Mouse (Mus musculus): Measurements from ENCODE around the gene Ywhah. TPM values are rescaled to one million over a fixed set of nuclear protein-coding genes. Genes with fewer than 3 reads are reported as not detected.
A peak's percentile ranks its signal among the peaks of the same experiment; 100 is the strongest.

Gene Ywhah
- polyA plus RNA-seq, 1 experiment, result 106 TPM

- H3K27me3 ChIP-seq (ENCODE audit: control insufficient read depth, insufficient read depth, insufficient read length), result peaks cover 10% of the 10 kb centered on the region
- peak; percentile 8 for TF ChIP-seq REST (IDR thresholded peaks at IDR 0.05; ENCODE audit: insufficient read depth, insufficient read length)
- TF ChIP-seq POLR2A (IDR thresholded peaks at IDR 0.05; ENCODE audit: insufficient read length, low read depth), result no peak
- TF ChIP-seq TCF12 (IDR thresholded peaks at IDR 0.05; ENCODE audit: insufficient read depth, poor library complexity, severe bottlenecking), result no peak
- no peak for TF ChIP-seq E2F4 (IDR thresholded peaks at IDR 0.05; ENCODE audit: insufficient read depth)
- TF ChIP-seq TCF3 (IDR thresholded peaks at IDR 0.05; ENCODE audit: insufficient read length, low read depth), result no peak
- TF ChIP-seq MAX (IDR thresholded peaks at IDR 0.05; ENCODE audit: low read depth), result no peak
- no peak for TF ChIP-seq USF1 (IDR thresholded peaks at IDR 0.05; ENCODE audit: low read depth)
- H3K36me3 ChIP-seq (ENCODE audit: control insufficient read depth, insufficient read depth), result no peaks in the 10 kb centered on the region
- no peak overlapping the region for H3ac ChIP-seq (ENCODE audit: control insufficient read depth, insufficient read length)
- no peak overlapping the region for H3K4me2 ChIP-seq (ENCODE audit: low read depth)
- H3K79me2 ChIP-seq (ENCODE audit: control insufficient read depth, insufficient read depth), result no peaks in the 10 kb centered on the region
- H3K4me3 ChIP-seq, result no peak overlapping the region
These were observed 20.9 kb upstream of the Ywhah start for GRCm38 (mm10) chr5:32997686-32998085.

- peaks cover 10% of the 10 kb centered on the region for H3K27me3 ChIP-seq (ENCODE audit: control insufficient read depth, insufficient read depth, insufficient read length)
- no peak for TF ChIP-seq MYOG (IDR thresholded peaks at IDR 0.05; ENCODE audit: control insufficient read depth in 1 of 3, insufficient read depth in 1 of 3, insufficient read length in 2 of 3, low read depth in 2 of 3)
- TF ChIP-seq CEBPB (IDR thresholded peaks at IDR 0.05; ENCODE audit: insufficient read depth, poor library complexity, severe bottlenecking), result no peak
- no peak for TF ChIP-seq TCF12 (IDR thresholded peaks at IDR 0.05; ENCODE audit: insufficient read depth, poor library complexity, severe bottlenecking)
- no peak for TF ChIP-seq MYOD1 (IDR thresholded peaks at IDR 0.05; ENCODE audit: control insufficient read depth in 1 of 3, insufficient read length in 2 of 3, low read depth in 2 of 3)
- no peak for TF ChIP-seq POLR2AphosphoS2 (IDR thresholded peaks at IDR 0.05; ENCODE audit: insufficient read length, low read depth)
- no peak for TF ChIP-seq E2F4 (IDR thresholded peaks at IDR 0.05; ENCODE audit: insufficient read depth)
- no peak for TF ChIP-seq SRF (IDR thresholded peaks at IDR 0.05; ENCODE audit: control insufficient read depth, insufficient read length, low read depth)
- no peak for TF ChIP-seq TCF3 (IDR thresholded peaks at IDR 0.05; ENCODE audit: insufficient read length, low read depth)
- no peak for TF ChIP-seq MAX (IDR thresholded peaks at IDR 0.05; ENCODE audit: low read depth)
- TF ChIP-seq REST (IDR thresholded peaks at IDR 0.05; ENCODE audit: insufficient read depth, insufficient read length), result no peak
- TF ChIP-seq USF1 (IDR thresholded peaks at IDR 0.05; ENCODE audit: low read depth), result no peak
- TF ChIP-seq POLR2A (IDR thresholded peaks at IDR 0.05; ENCODE audit: insufficient read length, low read depth), result no peak
- no peaks in the 10 kb centered on the region for H3K79me2 ChIP-seq (ENCODE audit: control insufficient read depth, insufficient read depth)
- H3K36me3 ChIP-seq (ENCODE audit: control insufficient read depth, insufficient read depth), result no peaks in the 10 kb centered on the region
- no peak overlapping the region for H3ac ChIP-seq (ENCODE audit: control insufficient read depth, insufficient read length)
- H3K4me3 ChIP-seq, result no peak overlapping the region
- no peak overlapping the region for H3K4me2 ChIP-seq (ENCODE audit: low read depth)
These were observed 19.8 kb upstream of the Ywhah start for GRCm38 (mm10) chr5:32998783-32999182.

GRCm38 (mm10) chr5:33001111-33001510 lies 17.5 kb upstream of the Ywhah start:
- no peaks in the 10 kb centered on the region for H3K36me3 ChIP-seq (ENCODE audit: control insufficient read depth, insufficient read depth)
- H3ac ChIP-seq (ENCODE audit: control insufficient read depth, insufficient read length), result no peak overlapping the region
- H3K4me3 ChIP-seq, result no peak overlapping the region
- H3K27me3 ChIP-seq (ENCODE audit: control insufficient read depth, insufficient read depth, insufficient read length), result peaks cover 3% of the 10 kb centered on the region
- H3K79me2 ChIP-seq (ENCODE audit: control insufficient read depth, insufficient read depth), result no peaks in the 10 kb centered on the region
- TF ChIP-seq E2F4 (IDR thresholded peaks at IDR 0.05; ENCODE audit: insufficient read depth) (no peak), POLR2AphosphoS2 (IDR thresholded peaks at IDR 0.05; ENCODE audit: insufficient read length, low read depth) (no peak), TCF3 (IDR thresholded peaks at IDR 0.05; ENCODE audit: insufficient read length, low read depth) (no peak), MYOG (IDR thresholded peaks at IDR 0.05; ENCODE audit: control insufficient read depth in 1 of 3, insufficient read depth in 1 of 3, insufficient read length in 2 of 3, low read depth in 2 of 3) (no peak), USF1 (IDR thresholded peaks at IDR 0.05; ENCODE audit: low read depth) (no peak), POLR2A (IDR thresholded peaks at IDR 0.05; ENCODE audit: insufficient read length, low read depth) (no peak), REST (IDR thresholded peaks at IDR 0.05; ENCODE audit: insufficient read depth, insufficient read length) (no peak), MAX (IDR thresholded peaks at IDR 0.05; ENCODE audit: low read depth) (no peak), TCF12 (IDR thresholded peaks at IDR 0.05; ENCODE audit: insufficient read depth, poor library complexity, severe bottlenecking) (no peak)
- H3K4me2 ChIP-seq (ENCODE audit: low read depth), result no peak overlapping the region

GRCm38 (mm10) chr5:33002781-33003180 lies 15.8 kb upstream of the Ywhah start:
- H3K4me3 ChIP-seq, result no peak overlapping the region
- TF ChIP-seq SRF (IDR thresholded peaks at IDR 0.05; ENCODE audit: control insufficient read depth, insufficient read length, low read depth) (no peak), TCF3 (IDR thresholded peaks at IDR 0.05; ENCODE audit: insufficient read length, low read depth) (no peak), CEBPB (IDR thresholded peaks at IDR 0.05; ENCODE audit: insufficient read depth, poor library complexity, severe bottlenecking) (no peak), POLR2A (IDR thresholded peaks at IDR 0.05; ENCODE audit: insufficient read length, low read depth) (no peak), E2F4 (IDR thresholded peaks at IDR 0.05; ENCODE audit: insufficient read depth) (no peak)

GRCm38 (mm10) chr5:33003500-33003899 lies 15.1 kb upstream of the Ywhah start:
- H3K79me2 ChIP-seq (ENCODE audit: control insufficient read depth, insufficient read depth), result no peaks in the 10 kb centered on the region
- H3K27me3 ChIP-seq (ENCODE audit: control insufficient read depth, insufficient read depth, insufficient read length), result no peaks in the 10 kb centered on the region
- no peak overlapping the region for H3ac ChIP-seq (ENCODE audit: control insufficient read depth, insufficient read length)
- no peaks in the 10 kb centered on the region for H3K36me3 ChIP-seq (ENCODE audit: control insufficient read depth, insufficient read depth)
- H3K4me2 ChIP-seq (ENCODE audit: low read depth), result no peak overlapping the region
- TF ChIP-seq USF1 (IDR thresholded peaks at IDR 0.05; ENCODE audit: low read depth) (no peak), TCF3 (IDR thresholded peaks at IDR 0.05; ENCODE audit: insufficient read length, low read depth) (no peak), E2F4 (IDR thresholded peaks at IDR 0.05; ENCODE audit: insufficient read depth) (no peak), TCF12 (IDR thresholded peaks at IDR 0.05; ENCODE audit: insufficient read depth, poor library complexity, severe bottlenecking) (no peak), SRF (IDR thresholded peaks at IDR 0.05; ENCODE audit: control insufficient read depth, insufficient read length, low read depth) (no peak), REST (IDR thresholded peaks at IDR 0.05; ENCODE audit: insufficient read depth, insufficient read length) (no peak), MAX (IDR thresholded peaks at IDR 0.05; ENCODE audit: low read depth) (no peak), MYOG (IDR thresholded peaks at IDR 0.05; ENCODE audit: control insufficient read depth in 1 of 3, insufficient read depth in 1 of 3, insufficient read length in 2 of 3, low read depth in 2 of 3) (no peak), MYOD1 (IDR thresholded peaks at IDR 0.05; ENCODE audit: control insufficient read depth in 1 of 3, insufficient read length in 2 of 3, low read depth in 2 of 3) (no peak), POLR2A (IDR thresholded peaks at IDR 0.05; ENCODE audit: insufficient read length, low read depth) (no peak), CEBPB (IDR thresholded peaks at IDR 0.05; ENCODE audit: insufficient read depth, poor library complexity, severe bottlenecking) (no peak), POLR2AphosphoS2 (IDR thresholded peaks at IDR 0.05; ENCODE audit: insufficient read length, low read depth) (no peak)
- H3K4me3 ChIP-seq, result no peak overlapping the region

More at GRCm38 (mm10) chr5:33002781-33003180, 15.8 kb upstream of the Ywhah start:
- no peaks in the 10 kb centered on the region for H3K79me2 ChIP-seq (ENCODE audit: control insufficient read depth, insufficient read depth)
- H3ac ChIP-seq (ENCODE audit: control insufficient read depth, insufficient read length), result no peak overlapping the region
- no peak overlapping the region for H3K4me2 ChIP-seq (ENCODE audit: low read depth)
- H3K27me3 ChIP-seq (ENCODE audit: control insufficient read depth, insufficient read depth, insufficient read length), result no peaks in the 10 kb centered on the region
- H3K36me3 ChIP-seq (ENCODE audit: control insufficient read depth, insufficient read depth), result no peaks in the 10 kb centered on the region
